25 mouse cellular contexts compared by ENCODE assay signal in the genomic region with DNA sequence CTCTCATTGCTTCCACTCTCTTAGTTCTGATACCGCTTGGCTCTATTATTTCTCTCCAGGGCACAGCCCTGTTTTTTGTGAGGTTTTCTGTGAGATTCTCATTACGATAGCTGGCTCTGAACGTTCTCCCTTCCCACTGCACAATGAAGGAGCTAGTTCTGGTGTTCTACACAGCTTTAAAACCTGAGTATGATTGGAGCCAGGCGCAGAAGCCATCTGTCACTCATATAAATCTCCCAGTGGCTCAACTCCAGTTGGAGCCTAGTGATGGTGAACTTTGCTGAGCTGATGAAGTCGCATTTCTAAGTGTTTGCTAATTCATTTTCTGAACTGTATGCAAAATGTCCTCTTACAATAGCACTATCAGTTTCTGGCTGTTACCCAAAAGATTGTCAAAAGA. TPM values are rescaled to one million over a fixed set of nuclear protein-coding genes. Genes with fewer than 3 reads are reported as not detected.
A peak's percentile ranks its signal among the peaks of the same experiment; 100 is the strongest.
DNase-seq lines count a peak whose midpoint lies in the region; ATAC-seq and TF ChIP-seq lines count a peak whose summit lies in the region.
"Had no signal": no experiment of that assay in that cellular context is flagged by ENCODE, and none has a peak within 500 bp of the region (broad histone marks: within the 10 kb centered on the region; RNA-seq: fewer than 3 reads in every experiment).

No protein-coding gene starts in this region.

- H3K36me3 ChIP-seq in forebrain, embryonic 14.5 days (ENCODE audit: control insufficient read depth, insufficient read depth, low read length): no peaks in the 10 kb centered on the region
- no peaks in the 10 kb centered on the region for H3K36me3 ChIP-seq in forebrain, embryonic 10.5 days (replicated peaks)
- no peaks in the 10 kb centered on the region for H3K36me3 ChIP-seq in kidney, postnatal 0 days (ENCODE audit: insufficient read depth, low read length)
- H3K36me3 ChIP-seq in kidney, embryonic 14.5 days (ENCODE audit: control insufficient read depth, insufficient read depth, low read length): no peaks in the 10 kb centered on the region
- no peaks in the 10 kb centered on the region for H3K36me3 ChIP-seq in lung, embryonic 14.5 days (ENCODE audit: insufficient read depth)
- H3K36me3 ChIP-seq: embryonic facial prominence, embryonic 15.5 days; G1E; heart, embryonic 12.5 days; hindbrain, embryonic 10.5 days; hindbrain, embryonic 15.5 days had no signal

- peak; percentile 56 to 58 for DNase-seq in cerebellum, postnatal 10 days
- no peak for DNase-seq in cerebellum, postnatal 36 days
- DNase-seq in forebrain, embryonic 14.5 days (ENCODE audit: low spot score): peak; percentile 19
- no peak for DNase-seq in forebrain, embryonic 10.5 days (ENCODE audit: extremely low spot score, low spot score)
- peak; percentile 10 for DNase-seq in kidney, postnatal 0 days (ENCODE audit: low spot score)
- peak; percentile 35 for DNase-seq in lung, embryonic 14.5 days
- DNase-seq in lung, postnatal 25 days (ENCODE audit: low spot score): no peak
- DNase-seq: adrenal gland, postnatal 10 days; B cell, adult 2 months; cerebellum, adult 11-12 months; cerebellum, adult 9-10 months; gastrocnemius, adult 2 months; gastrocnemius, postnatal 25 days had no signal

- H3K4me1 ChIP-seq in forebrain, embryonic 14.5 days (ENCODE audit: control insufficient read depth, insufficient read depth, low read length): no peaks in the 10 kb centered on the region
- H3K4me1 ChIP-seq in forebrain, embryonic 10.5 days: no peaks in the 10 kb centered on the region
- no peaks in the 10 kb centered on the region for H3K4me1 ChIP-seq in kidney, postnatal 0 days (replicated peaks; ENCODE audit: insufficient read depth, low read length)
- no peaks in the 10 kb centered on the region for H3K4me1 ChIP-seq in kidney, embryonic 14.5 days (ENCODE audit: control insufficient read depth, insufficient read depth, low read length)
- H3K4me1 ChIP-seq in lung, embryonic 14.5 days (ENCODE audit: insufficient read depth): no peaks in the 10 kb centered on the region
- H3K4me1 ChIP-seq: embryonic facial prominence, embryonic 15.5 days; heart, embryonic 12.5 days; hindbrain, embryonic 10.5 days; hindbrain, embryonic 15.5 days had no signal

- no peak for TF ChIP-seq CTCF in kidney, postnatal 0 days (IDR thresholded peaks at IDR 0.05; ENCODE audit: low read depth)
- TF ChIP-seq CTCF in lung, embryonic 14.5 days (IDR thresholded peaks at IDR 0.05; ENCODE audit: low read depth): no peak

- no peak for ATAC-seq in forebrain, embryonic 14.5 days
- ATAC-seq in kidney, postnatal 0 days (replicated peaks; ENCODE audit: low FRiP score, low read depth): no peak
- no peak for ATAC-seq in kidney, embryonic 14.5 days (ENCODE audit: low FRiP score, low TSS enrichment)
- no peak for ATAC-seq in lung, embryonic 14.5 days (ENCODE audit: insufficient read depth)
- ATAC-seq: CD4-positive, CD25-positive, alpha-beta regulatory T cell, adult 4 months; inflammation-experienced regulatory T-cells, adult 6 months; intestine, postnatal 0 days had no signal

- no peaks in the 10 kb centered on the region for H3K27me3 ChIP-seq in forebrain, embryonic 14.5 days (replicated peaks; ENCODE audit: control insufficient read depth, insufficient read depth, low read length)
- no peaks in the 10 kb centered on the region for H3K27me3 ChIP-seq in forebrain, embryonic 10.5 days (ENCODE audit: poor library complexity, severe bottlenecking)
- H3K27me3 ChIP-seq in kidney, postnatal 0 days (ENCODE audit: insufficient read depth, low read length): no peaks in the 10 kb centered on the region
- no peaks in the 10 kb centered on the region for H3K27me3 ChIP-seq in kidney, embryonic 14.5 days (ENCODE audit: control insufficient read depth, insufficient read depth, low read length)
- no peaks in the 10 kb centered on the region for H3K27me3 ChIP-seq in lung, embryonic 14.5 days (ENCODE audit: insufficient read depth, low read length)
- H3K27me3 ChIP-seq: embryonic facial prominence, embryonic 15.5 days; heart, embryonic 12.5 days; hindbrain, embryonic 15.5 days had no signal

- no peaks in the 10 kb centered on the region for H3K9me3 ChIP-seq in forebrain, embryonic 14.5 days (replicated peaks; ENCODE audit: control insufficient read depth, low read length)
- H3K9me3 ChIP-seq in forebrain, embryonic 10.5 days: no peaks in the 10 kb centered on the region
- no peaks in the 10 kb centered on the region for H3K9me3 ChIP-seq in kidney, postnatal 0 days (replicated peaks; ENCODE audit: low read length)
- no peaks in the 10 kb centered on the region for H3K9me3 ChIP-seq in kidney, embryonic 14.5 days (ENCODE audit: control insufficient read depth, low read length)
- no peaks in the 10 kb centered on the region for H3K9me3 ChIP-seq in lung, embryonic 14.5 days (ENCODE audit: low read depth, low read length)
- H3K9me3 ChIP-seq: embryonic facial prominence, embryonic 15.5 days; heart, embryonic 12.5 days; hindbrain, embryonic 10.5 days; hindbrain, embryonic 15.5 days had no signal

- H3K9ac ChIP-seq in forebrain, embryonic 14.5 days (ENCODE audit: low read length): no peak overlapping the region
- H3K9ac ChIP-seq in kidney, postnatal 0 days (ENCODE audit: low read depth, low read length): no peak overlapping the region
- H3K9ac ChIP-seq in kidney, embryonic 14.5 days (ENCODE audit: low read depth, low read length): no peak overlapping the region
- H3K9ac ChIP-seq in lung, embryonic 14.5 days: no peak overlapping the region
- H3K9ac ChIP-seq: embryonic facial prominence, embryonic 15.5 days; heart, embryonic 12.5 days; hindbrain, embryonic 15.5 days had no signal

- no peak overlapping the region for H3K4me2 ChIP-seq in forebrain, embryonic 14.5 days (ENCODE audit: low read length)
- no peak overlapping the region for H3K4me2 ChIP-seq in kidney, postnatal 0 days (ENCODE audit: low read length)
- no peak overlapping the region for H3K4me2 ChIP-seq in kidney, embryonic 14.5 days (replicated peaks; ENCODE audit: low read depth, low read length)
- no peak overlapping the region for H3K4me2 ChIP-seq in lung, embryonic 14.5 days
- H3K4me2 ChIP-seq: embryonic facial prominence, embryonic 15.5 days; heart, embryonic 12.5 days; hindbrain, embryonic 15.5 days had no signal

- H3K4me3 ChIP-seq in forebrain, embryonic 14.5 days (ENCODE audit: low read depth, low read length): no peak overlapping the region
- H3K4me3 ChIP-seq in forebrain, embryonic 10.5 days: no peak overlapping the region
- no peak overlapping the region for H3K4me3 ChIP-seq in kidney, postnatal 0 days (replicated peaks; ENCODE audit: low read depth, low read length)
- no peak overlapping the region for H3K4me3 ChIP-seq in kidney, embryonic 14.5 days (ENCODE audit: low read length)
- no peak overlapping the region for H3K4me3 ChIP-seq in lung, embryonic 14.5 days (ENCODE audit: low read depth, low read length)
- H3K4me3 ChIP-seq: embryonic facial prominence, embryonic 15.5 days; erythroblast, embryonic 14.5 days; gastrocnemius, adult 2 months; heart, embryonic 12.5 days; hindbrain, embryonic 10.5 days; hindbrain, embryonic 15.5 days had no signal

- no peak overlapping the region for H3K27ac ChIP-seq in forebrain, embryonic 14.5 days (ENCODE audit: low read depth, low read length)
- no peak overlapping the region for H3K27ac ChIP-seq in forebrain, embryonic 10.5 days
- H3K27ac ChIP-seq in kidney, postnatal 0 days: no peak overlapping the region
- no peak overlapping the region for H3K27ac ChIP-seq in kidney, embryonic 14.5 days (ENCODE audit: low read depth, low read length)
- no peak overlapping the region for H3K27ac ChIP-seq in lung, embryonic 14.5 days (ENCODE audit: low read depth)
- H3K27ac ChIP-seq: embryonic facial prominence, embryonic 15.5 days; gastrocnemius, adult 2 months; hindbrain, embryonic 10.5 days; hindbrain, embryonic 15.5 days had no signal

- WGBS in forebrain, embryonic 14.5 days: 60% methylated on average over 5 of the region's 5 CpGs
- 82% methylated on average over 5 of the region's 5 CpGs for WGBS in forebrain, embryonic 10.5 days
- 69% methylated on average over 5 of the region's 5 CpGs for WGBS in kidney, postnatal 0 days
- 74% methylated on average over 5 of the region's 5 CpGs for WGBS in kidney, embryonic 14.5 days
- 59% methylated on average over 5 of the region's 5 CpGs for WGBS in lung, embryonic 14.5 days

RNA-seq across cellular contexts. Expression of a gene that starts 56.7 kb away (rescaled TPM):
- 0.58 TPM in 1 of 2 replicates, not detected in the other for polyA plus RNA-seq in forebrain, embryonic 14.5 days (2014; fragmentation: Nextera tagmentation; extraction: Ambion mirVana)
- 0.09 and 0.10 TPM in 2 replicates for polyA plus RNA-seq in forebrain, embryonic 10.5 days (2016; fragmentation: Nextera tagmentation; extraction: Ambion mirVana)
- polyA plus RNA-seq in kidney, postnatal 0 days (2015; fragmentation: Nextera tagmentation; extraction: Ambion mirVana): not detected in 2 replicates
- not detected in 2 replicates for polyA plus RNA-seq in kidney, embryonic 14.5 days (2014; fragmentation: Nextera tagmentation; extraction: Ambion mirVana)
- 0.30 TPM in 1 of 2 replicates, not detected in the other for polyA plus RNA-seq in lung, embryonic 14.5 days (2014; fragmentation: Nextera tagmentation; extraction: Ambion mirVana)
- polyA plus RNA-seq: CD4-positive, CD25-positive, alpha-beta regulatory T cell, adult 4 months; cortical plate, adult 2 months; embryonic facial prominence, embryonic 15.5 days; erythroblast, embryonic 14.5 days; G1E; heart, embryonic 12.5 days; heart, embryonic 16.5 days; inflammation-experienced regulatory T-cells, adult 6 months had no signal

Comparison
In these comparisons a context has a peak if more than half of its experiments do, and no peak if none do; other contexts are left out.
1. DNase-seq: peak in cerebellum, postnatal 10 days (2 of 2), forebrain, embryonic 14.5 days (single experiment), kidney, postnatal 0 days (single experiment) and lung, embryonic 14.5 days (single experiment); none in cerebellum, postnatal 36 days (0 of 2), forebrain, embryonic 10.5 days (single experiment) and lung, postnatal 25 days (single experiment).